Mouse (Mus musculus) neural tube, embryonic 15.5 days (tissue): ENCODE measurements at regions not wholly inside any gene's neighbourhood (a gene's known extent, or its start where the extent isn't known, plus 50 kb on each side); places are given as distances from the start of the nearest gene placed in this dataset.

ENCODE experiments used
- ATAC-seq: fragments of 200-750 bp; cut with Nextera tagmentation; 2 replicates; pipeline ENCODE4 v1.8.0; 2017; ENCODE audit warnings: mild to moderate bottlenecking, moderate TSS enrichment, moderate library complexity; ENCODE audit not compliant: low FRiP score
- H3K27ac ChIP-seq: fragments of 300-500 bp; sonication (generic); replicated peaks from 2 replicates; pipeline ENCODE4 v1.5.1; 2015; ENCODE audit warnings: mild to moderate bottlenecking, inconsistent platforms
- H3K27me3 ChIP-seq: fragments of 300-500 bp; sonication (generic); replicated peaks from 2 replicates; pipeline ENCODE4 v1.6.1; 2015; ENCODE audit warnings: inconsistent platforms
- H3K36me3 ChIP-seq: fragments of 300-500 bp; sonication (generic); 2 replicates; pipeline ENCODE4 v1.6.1; 2015; ENCODE audit warnings: inconsistent platforms
- H3K4me1 ChIP-seq: fragments of 300-500 bp; sonication (generic); 2 replicates; pipeline ENCODE4 v1.6.1; 2015; ENCODE audit warnings: inconsistent platforms
- H3K4me2 ChIP-seq: fragments of 300-500 bp; sonication (generic); 2 replicates; pipeline ENCODE4 v1.6.1; 2015; ENCODE audit warnings: inconsistent platforms, mild to moderate bottlenecking, moderate library complexity
- H3K4me3 ChIP-seq: fragments of 300-500 bp; sonication (generic); replicated peaks from 2 replicates; pipeline ENCODE4 v1.5.1; 2015; ENCODE audit warnings: mild to moderate bottlenecking, inconsistent platforms
- H3K9ac ChIP-seq: fragments of 300-500 bp; sonication (generic); replicated peaks from 2 replicates; pipeline ENCODE4 v1.6.1; 2015; ENCODE audit warnings: mild to moderate bottlenecking, inconsistent platforms
- H3K9me3 ChIP-seq: fragments of 300-500 bp; sonication (generic); replicated peaks from 2 replicates; pipeline ENCODE4 v1.6.1; 2016; ENCODE audit warnings: inconsistent platforms
- WGBS: fragments of 180-500 bp; shearing (Covaris S2); methylation state at CpG from one replicate; pipeline ENCODE4 v1.1.7; 2015; ENCODE audit warnings: mixed read lengths; 5-methylcytosine and 5-hydroxymethylcytosine counted together

GRCm38 (mm10) chrX:58093245-58093644 is 70.7 kb downstream of the Zic3 start:
- H3K36me3 ChIP-seq = no peaks in the 10 kb centered on the region
- no peaks in the 10 kb centered on the region for H3K9me3 ChIP-seq
- no peak overlapping the region for H3K4me3 ChIP-seq
- no peak overlapping the region for H3K27ac ChIP-seq
- no peaks in the 10 kb centered on the region for H3K4me1 ChIP-seq
- no peak overlapping the region for H3K4me2 ChIP-seq
- no peak overlapping the region for H3K9ac ChIP-seq
- 36% methylated on average over 3 of the region's 3 CpGs for WGBS
- H3K27me3 ChIP-seq = no peaks in the 10 kb centered on the region
- no peak for ATAC-seq

GRCm38 (mm10) chrX:58117761-58118426 is 95.4 kb downstream of the Zic3 start:
- H3K4me1 ChIP-seq = no peaks in the 10 kb centered on the region
- H3K4me3 ChIP-seq = no peak overlapping the region
- no peaks in the 10 kb centered on the region for H3K27me3 ChIP-seq
- WGBS = 89% methylated on average over 8 of the region's 8 CpGs
- H3K9me3 ChIP-seq = no peaks in the 10 kb centered on the region
- H3K36me3 ChIP-seq = no peaks in the 10 kb centered on the region
- no peak overlapping the region for H3K9ac ChIP-seq
- H3K4me2 ChIP-seq = no peak overlapping the region
- H3K27ac ChIP-seq = no peak overlapping the region
- no peak for ATAC-seq

GRCm38 (mm10) chrX:58155371-58156124 is 133.0 kb downstream of the Zic3 start:
- 22% methylated on average over 20 of the region's 20 CpGs for WGBS
- no peak for ATAC-seq
- Histone ChIP-seq H3K9ac (no peak overlapping the region), H3K27ac (no peak overlapping the region), H3K4me3 (no peak overlapping the region; the same call in 1 of the 2 replicates), H3K4me1 (0 out of 2 replicates have a peak, but pooled peaks cover 6% of the 10 kb centered on the region), H3K9me3 (no peaks in the 10 kb centered on the region), H3K36me3 (no peaks in the 10 kb centered on the region), H3K4me2 (peak overlapping the region; percentile 47), H3K27me3 (no peaks in the 10 kb centered on the region)

- no peaks in the 10 kb centered on the region for H3K27me3 ChIP-seq
- no peaks in the 10 kb centered on the region for H3K9me3 ChIP-seq
- 0 out of 2 replicates have a peak, but pooled peaks cover 6% of the 10 kb centered on the region for H3K4me1 ChIP-seq
- no peak overlapping the region for H3K9ac ChIP-seq
- H3K4me2 ChIP-seq = no peak overlapping the region
- no peak overlapping the region for H3K4me3 ChIP-seq
- 42% methylated on average over 5 of the region's 5 CpGs for WGBS
- no peak overlapping the region for H3K27ac ChIP-seq
- no peak for ATAC-seq
- H3K36me3 ChIP-seq = no peaks in the 10 kb centered on the region
Measured at GRCm38 (mm10) chrX:58157361-58157760, 134.9 kb downstream of the Zic3 start.

GRCm38 (mm10) chrX:58166184-58166904 is 143.8 kb downstream of the Zic3 start:
- ATAC-seq = no peak
- WGBS = 81% methylated on average over 12 of the region's 12 CpGs
- H3K36me3 ChIP-seq = no peaks in the 10 kb centered on the region

GRCm38 (mm10) chrX:58174326-58174725 is 151.8 kb downstream of the Zic3 start:
- no peak for ATAC-seq

More at GRCm38 (mm10) chrX:58166184-58166904, 143.8 kb downstream of the Zic3 start:
- H3K4me1 ChIP-seq = no peaks in the 10 kb centered on the region
- H3K27ac ChIP-seq = no peak overlapping the region
- no peak overlapping the region for H3K9ac ChIP-seq
- H3K4me3 ChIP-seq = no peak overlapping the region
- H3K4me2 ChIP-seq = no peak overlapping the region
- H3K9me3 ChIP-seq = no peaks in the 10 kb centered on the region
- no peaks in the 10 kb centered on the region for H3K27me3 ChIP-seq

More at GRCm38 (mm10) chrX:58174326-58174725, 151.8 kb downstream of the Zic3 start:
- H3K4me1 ChIP-seq = no peaks in the 10 kb centered on the region
- no peak overlapping the region for H3K27ac ChIP-seq
- H3K36me3 ChIP-seq = no peaks in the 10 kb centered on the region
- 80% methylated on average over 1 of the region's 1 CpGs for WGBS
- H3K4me2 ChIP-seq = no peak overlapping the region
- H3K9ac ChIP-seq = no peak overlapping the region
- no peaks in the 10 kb centered on the region for H3K9me3 ChIP-seq
- H3K27me3 ChIP-seq = no peaks in the 10 kb centered on the region
- H3K4me3 ChIP-seq = no peak overlapping the region
